In the genomic region with DNA sequence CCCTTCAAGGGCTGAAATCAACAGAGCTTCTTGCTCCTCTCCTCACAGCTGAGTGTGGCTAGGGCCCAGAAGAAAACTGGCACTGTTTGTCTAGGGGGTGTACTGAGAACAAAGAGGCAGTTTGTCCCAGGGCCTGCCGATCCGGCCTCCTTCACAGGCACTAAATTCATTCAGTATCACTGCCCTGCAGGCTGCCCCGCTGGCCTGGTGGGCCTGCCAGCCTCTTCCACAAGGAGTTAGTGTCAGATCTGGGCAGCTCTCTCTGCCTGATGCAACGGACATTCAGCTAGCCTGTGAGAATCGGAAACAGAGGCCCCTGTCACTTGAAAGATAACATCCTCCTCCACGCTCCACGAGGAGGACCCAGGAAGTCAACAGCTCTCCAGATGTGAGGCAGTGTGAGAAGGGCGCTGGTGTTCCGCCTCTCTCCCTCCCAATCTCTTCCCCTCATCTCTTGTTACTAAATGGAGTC, we compare ENCODE assay signal across 8 mouse cellular contexts.
A peak's percentile ranks its signal among the peaks of the same experiment; 100 is the strongest.
DNase-seq lines count a peak whose midpoint lies in the region; ATAC-seq and TF ChIP-seq lines count a peak whose summit lies in the region.

No protein-coding gene starts in this region.

- no peak for DNase-seq in forebrain, embryonic 11.5 days (ENCODE audit: low spot score)
- peak; percentile 27 to 43 for DNase-seq in cerebellum, postnatal 25 days
- no peak for DNase-seq in heart, embryonic 10.5 days (ENCODE audit: low spot score)
- DNase-seq in layer of hippocampus, adult 9-11 months = peak; percentile 92
- peak; percentile 50 for DNase-seq in lung, postnatal 0 days (ENCODE audit: low spot score)
- DNase-seq in stomach, postnatal 0 days (ENCODE audit: low spot score) = peak; percentile 35
- no peak for DNase-seq in gastrocnemius, postnatal 25 days

- no peaks in the 10 kb centered on the region for H3K36me3 ChIP-seq in forebrain, embryonic 13.5 days (ENCODE audit: poor library complexity, severe bottlenecking)
- H3K36me3 ChIP-seq in forebrain, embryonic 11.5 days (ENCODE audit: control insufficient read depth, insufficient read depth, low read length) = no peaks in the 10 kb centered on the region
- no peaks in the 10 kb centered on the region for H3K36me3 ChIP-seq in heart, embryonic 10.5 days
- H3K36me3 ChIP-seq in lung, postnatal 0 days (ENCODE audit: insufficient read depth, low read length) = no peaks in the 10 kb centered on the region
- H3K36me3 ChIP-seq in stomach, postnatal 0 days (ENCODE audit: control insufficient read depth, insufficient read depth, low read length) = no peaks in the 10 kb centered on the region

- no peak overlapping the region for H3K4me3 ChIP-seq in forebrain, embryonic 13.5 days
- H3K4me3 ChIP-seq in forebrain, embryonic 11.5 days (ENCODE audit: low read depth, low read length) = no peak overlapping the region
- no peak overlapping the region for H3K4me3 ChIP-seq in heart, embryonic 10.5 days
- H3K4me3 ChIP-seq in lung, postnatal 0 days (ENCODE audit: low read depth, low read length) = no peak overlapping the region
- no peak overlapping the region for H3K4me3 ChIP-seq in stomach, postnatal 0 days (ENCODE audit: low read depth, low read length)

- no peak for TF ChIP-seq CTCF in lung, postnatal 0 days (IDR thresholded peaks at IDR 0.05)
- no peak for TF ChIP-seq CTCF in stomach, postnatal 0 days (IDR thresholded peaks at IDR 0.05; ENCODE audit: low read depth)

- peak overlapping the region; percentile 6; the same call in 1 of the 2 replicates for H3K27ac ChIP-seq in forebrain, embryonic 13.5 days
- H3K27ac ChIP-seq in forebrain, embryonic 11.5 days (ENCODE audit: low read depth, low read length) = no peak overlapping the region
- peak overlapping the region; percentile 73 for H3K27ac ChIP-seq in heart, embryonic 10.5 days
- 0 out of 2 replicates have a peak overlapping the region, but pooled peaks have one; percentile 22 for H3K27ac ChIP-seq in lung, postnatal 0 days (ENCODE audit: low read length)
- no peak overlapping the region for H3K27ac ChIP-seq in stomach, postnatal 0 days (replicated peaks)

- H3K27me3 ChIP-seq in forebrain, embryonic 13.5 days = no peaks in the 10 kb centered on the region
- no peaks in the 10 kb centered on the region for H3K27me3 ChIP-seq in forebrain, embryonic 11.5 days (ENCODE audit: control insufficient read depth, insufficient read depth, low read length)
- no peaks in the 10 kb centered on the region for H3K27me3 ChIP-seq in heart, embryonic 10.5 days (ENCODE audit: insufficient read depth, poor library complexity, severe bottlenecking)
- no peaks in the 10 kb centered on the region; the same call in 1 of the 2 replicates for H3K27me3 ChIP-seq in lung, postnatal 0 days (replicated peaks; ENCODE audit: insufficient read depth, low read length)
- no peaks in the 10 kb centered on the region for H3K27me3 ChIP-seq in stomach, postnatal 0 days (ENCODE audit: control insufficient read depth, insufficient read depth, low read length)

- H3K4me1 ChIP-seq in forebrain, embryonic 13.5 days = peaks cover 10% of the 10 kb centered on the region; the same call in 1 of the 2 replicates
- no peaks in the 10 kb centered on the region for H3K4me1 ChIP-seq in forebrain, embryonic 11.5 days (replicated peaks; ENCODE audit: control insufficient read depth, insufficient read depth, low read length)
- peaks cover 9% of the 10 kb centered on the region for H3K4me1 ChIP-seq in heart, embryonic 10.5 days
- no peaks in the 10 kb centered on the region for H3K4me1 ChIP-seq in lung, postnatal 0 days (ENCODE audit: insufficient read depth, low read depth, low read length)
- H3K4me1 ChIP-seq in stomach, postnatal 0 days (replicated peaks; ENCODE audit: control insufficient read depth, insufficient read depth) = no peaks in the 10 kb centered on the region

- peaks cover 5% of the 10 kb centered on the region; the same call in 1 of the 2 replicates for H3K9me3 ChIP-seq in forebrain, embryonic 13.5 days (replicated peaks)
- H3K9me3 ChIP-seq in forebrain, embryonic 11.5 days (ENCODE audit: control insufficient read depth, low read length) = no peaks in the 10 kb centered on the region
- no peaks in the 10 kb centered on the region for H3K9me3 ChIP-seq in heart, embryonic 10.5 days
- H3K9me3 ChIP-seq in lung, postnatal 0 days (ENCODE audit: low read length) = no peaks in the 10 kb centered on the region
- no peaks in the 10 kb centered on the region for H3K9me3 ChIP-seq in stomach, postnatal 0 days (ENCODE audit: control insufficient read depth, low read length)

- 57% methylated on average over 9 of the region's 9 CpGs for WGBS in forebrain, embryonic 13.5 days
- 60% methylated on average over 9 of the region's 9 CpGs for WGBS in forebrain, embryonic 11.5 days
- WGBS in heart, embryonic 10.5 days = 17% methylated on average over 9 of the region's 9 CpGs
- WGBS in lung, postnatal 0 days = 17% methylated on average over 9 of the region's 9 CpGs
- 28% methylated on average over 9 of the region's 9 CpGs for WGBS in stomach, postnatal 0 days

- H3K9ac ChIP-seq in forebrain, embryonic 13.5 days = no peak overlapping the region
- H3K9ac ChIP-seq in forebrain, embryonic 11.5 days (ENCODE audit: low read length) = no peak overlapping the region
- H3K9ac ChIP-seq in lung, postnatal 0 days (replicated peaks; ENCODE audit: low read depth) = no peak overlapping the region
- no peak overlapping the region for H3K9ac ChIP-seq in stomach, postnatal 0 days (ENCODE audit: low read length)

- TF ChIP-seq EP300 in lung, postnatal 0 days (IDR thresholded peaks at IDR 0.05) = no peak
- TF ChIP-seq EP300 in stomach, postnatal 0 days (optimal IDR thresholded peaks at IDR 0.05) = no peak

- no peak overlapping the region for H3K4me2 ChIP-seq in forebrain, embryonic 13.5 days
- no peak overlapping the region for H3K4me2 ChIP-seq in forebrain, embryonic 11.5 days (ENCODE audit: low read depth, low read length, severe bottlenecking)
- no peak overlapping the region for H3K4me2 ChIP-seq in lung, postnatal 0 days (replicated peaks; ENCODE audit: low read depth, low read length)
- H3K4me2 ChIP-seq in stomach, postnatal 0 days (replicated peaks; ENCODE audit: low read depth) = no peak overlapping the region

- 0 out of 2 replicates have a peak, but pooled peaks have one; percentile 50 for ATAC-seq in forebrain, embryonic 13.5 days
- no peak for ATAC-seq in forebrain, embryonic 11.5 days (replicated peaks; ENCODE audit: low FRiP score)
- peak; percentile 49 for ATAC-seq in lung, postnatal 0 days
- peak; percentile 55 for ATAC-seq in stomach, postnatal 0 days (ENCODE audit: low FRiP score, low TSS enrichment)

Comparison
In these comparisons a context has a peak if more than half of its experiments do, and no peak if none do; other contexts are left out.
1. H3K27ac ChIP-seq: peak in forebrain, embryonic 13.5 days (single experiment), heart, embryonic 10.5 days (single experiment) and lung, postnatal 0 days (single experiment); none in forebrain, embryonic 11.5 days (single experiment) and stomach, postnatal 0 days (single experiment).
2. DNase-seq: peak in cerebellum, postnatal 25 days (2 of 2), layer of hippocampus, adult 9-11 months (single experiment), lung, postnatal 0 days (single experiment) and stomach, postnatal 0 days (single experiment); none in forebrain, embryonic 11.5 days (single experiment), heart, embryonic 10.5 days (single experiment) and gastrocnemius, postnatal 25 days (single experiment).